Mouse (Mus musculus) gastrocnemius, postnatal 25 days (tissue): ENCODE measurements at regions not wholly inside any gene's neighbourhood (a gene's known extent, or its start where the extent isn't known, plus 50 kb on each side); places are given as distances from the start of the nearest gene placed in this dataset.

Source experiments
- DNase-seq: peaks from one replicate; pipeline ENCODE4 v3.0.0; 2022

DNA sequence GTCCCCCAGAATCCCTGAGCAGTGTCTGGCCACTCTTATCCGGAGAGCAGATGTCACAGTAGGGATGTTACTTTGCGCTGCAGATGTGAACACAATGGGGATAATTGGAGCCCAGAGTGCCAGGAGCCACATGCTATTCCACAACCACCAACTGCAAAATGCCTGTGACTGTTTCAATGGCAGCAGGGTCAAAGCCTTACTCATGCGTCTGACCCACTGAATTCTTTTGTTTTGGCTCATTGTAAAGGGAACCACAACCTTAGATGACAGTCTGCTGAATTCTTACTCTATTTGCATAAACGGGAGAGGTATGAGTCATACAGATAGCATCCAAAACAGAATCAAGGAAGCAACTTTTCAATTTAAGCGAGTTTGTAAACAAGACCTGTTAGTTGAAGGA, 276.8 kb upstream of the Pkn2 start:
- DNase-seq = no peak

DNA sequence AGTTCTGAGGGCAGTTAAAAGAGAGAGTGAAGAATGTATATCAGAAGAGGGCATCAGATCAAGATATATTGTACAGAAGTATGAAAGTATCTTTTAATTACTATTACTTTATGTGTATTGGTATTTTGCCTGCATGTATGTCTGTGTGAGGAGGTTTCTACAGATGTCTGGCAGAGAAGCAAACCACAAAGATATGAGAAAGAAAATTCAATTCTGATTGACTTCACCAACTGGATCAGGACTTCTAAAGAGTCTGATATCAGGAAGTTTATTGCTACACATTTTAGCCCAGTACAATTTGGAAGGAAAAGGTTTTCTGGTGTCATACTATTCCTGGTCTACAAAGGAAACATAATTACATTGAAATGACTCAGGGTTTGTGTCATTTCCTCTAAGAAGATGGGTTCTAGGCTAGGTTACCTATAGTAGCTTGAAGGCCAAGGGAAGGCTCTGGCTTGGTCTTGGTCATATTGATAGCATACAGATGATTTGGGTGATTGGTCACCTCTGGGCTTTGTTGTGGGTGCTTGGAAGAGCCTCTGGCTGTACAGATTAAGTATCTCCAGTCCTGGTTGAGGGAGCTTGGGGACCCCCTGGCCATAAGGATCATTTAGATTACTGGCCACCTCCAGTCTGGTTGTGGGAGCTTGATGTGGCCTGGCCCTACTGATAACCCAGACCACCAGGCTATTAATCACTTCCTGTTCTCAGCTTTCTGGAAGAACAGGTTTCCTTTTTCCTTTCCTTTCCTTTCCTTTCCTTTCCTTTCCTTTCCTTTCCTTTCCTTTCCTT, 275.1 kb upstream of the Pkn2 start:
- no peak for DNase-seq

DNA sequence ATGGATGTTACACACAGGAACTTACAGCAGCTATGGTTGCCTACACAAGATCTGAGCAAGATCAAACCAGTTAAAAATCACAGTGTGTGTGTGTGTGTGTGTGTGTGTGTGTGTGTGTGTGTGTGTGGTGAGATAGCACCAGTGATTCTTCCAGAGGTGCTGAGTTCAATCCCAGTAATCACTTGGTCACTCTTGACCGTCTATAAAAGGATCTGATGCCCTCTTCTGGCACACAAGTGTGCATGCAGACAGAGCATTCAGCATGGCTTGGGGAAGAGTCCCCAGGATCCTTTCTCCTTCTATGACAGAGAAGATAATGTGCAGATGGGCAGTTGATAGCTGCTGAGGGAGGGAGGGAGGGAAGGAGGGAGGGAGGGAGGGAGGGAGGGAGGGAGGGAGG, 274.4 kb upstream of the Pkn2 start:
- no peak for DNase-seq

DNA sequence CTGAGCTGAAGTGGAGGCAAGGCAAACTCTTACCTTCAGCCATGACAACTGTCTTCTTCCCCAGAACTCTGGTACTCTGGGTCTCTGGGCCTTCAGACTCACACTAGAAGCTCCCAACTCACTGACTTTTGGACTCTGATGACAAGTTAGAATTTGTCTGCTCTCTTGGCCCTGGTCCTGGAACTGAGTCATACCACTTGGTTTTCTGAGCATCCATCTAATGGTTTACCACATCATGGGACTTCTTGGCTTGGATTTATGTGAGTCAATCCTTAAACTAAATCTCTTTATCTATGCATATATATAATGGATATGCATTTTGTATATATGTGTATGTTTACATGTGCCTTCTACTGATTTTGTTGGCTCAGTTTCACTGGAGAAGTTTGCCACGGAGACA, 273.8 kb upstream of the Pkn2 start:
- DNase-seq = no peak

DNA sequence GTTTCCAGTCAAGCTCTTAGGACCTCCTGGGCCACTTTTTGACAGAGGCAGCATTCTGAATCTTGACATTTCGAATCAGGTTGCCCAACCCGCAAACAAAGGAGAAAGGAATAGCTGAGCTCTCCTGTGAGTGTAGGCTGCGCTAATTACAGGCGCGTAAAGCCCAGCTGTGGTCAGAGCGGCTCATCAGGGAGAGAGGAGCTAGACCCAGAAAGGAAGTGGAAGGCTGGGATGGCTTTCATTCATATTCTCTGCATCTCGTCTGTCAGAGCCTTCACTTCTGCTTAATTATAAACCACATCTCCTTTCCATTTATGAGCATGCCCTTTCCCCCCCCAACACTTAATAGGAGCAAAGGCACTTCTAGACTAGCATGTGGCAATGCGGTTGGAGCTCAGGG, 265.7 kb upstream of the Pkn2 start:
- DNase-seq = no peak

DNA sequence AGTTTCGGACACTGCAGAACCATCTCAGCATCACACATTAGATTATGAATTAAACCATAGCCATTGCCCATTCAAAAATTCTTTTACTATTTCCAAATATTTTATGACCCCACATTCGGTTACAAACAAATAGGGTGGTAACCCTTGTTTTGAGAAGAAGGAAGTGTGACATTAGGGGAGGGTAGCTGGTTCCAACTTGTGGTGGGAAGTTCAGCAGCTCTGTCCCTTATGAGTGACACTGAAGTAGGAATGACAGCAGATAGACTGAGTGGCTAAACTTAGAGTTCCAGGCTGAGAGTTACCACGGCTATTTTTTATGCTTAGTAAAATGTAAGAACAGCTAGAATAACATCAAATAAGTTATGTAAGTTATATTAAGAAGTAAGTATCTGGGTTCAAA, 257.1 kb upstream of the Pkn2 start:
- no peak for DNase-seq

DNA sequence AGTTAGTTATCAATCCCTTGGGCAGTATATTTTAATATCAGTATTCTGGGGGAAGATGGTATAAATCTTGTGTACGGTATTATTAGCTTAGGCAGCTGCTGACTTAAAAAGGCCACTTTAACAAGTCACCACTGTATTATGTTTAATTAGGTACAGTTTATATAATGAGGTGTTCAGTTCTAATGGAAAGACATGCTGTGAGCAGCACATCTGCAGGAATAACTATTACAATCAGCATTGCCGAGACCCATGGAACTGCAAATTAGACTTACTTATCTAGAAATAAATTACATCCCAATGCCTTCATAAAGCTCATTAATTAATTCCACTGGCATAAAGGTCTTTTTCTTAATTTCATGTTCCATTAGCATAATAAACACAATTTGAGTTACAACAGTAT, 252.7 kb upstream of the Pkn2 start:
- DNase-seq = no peak

DNA sequence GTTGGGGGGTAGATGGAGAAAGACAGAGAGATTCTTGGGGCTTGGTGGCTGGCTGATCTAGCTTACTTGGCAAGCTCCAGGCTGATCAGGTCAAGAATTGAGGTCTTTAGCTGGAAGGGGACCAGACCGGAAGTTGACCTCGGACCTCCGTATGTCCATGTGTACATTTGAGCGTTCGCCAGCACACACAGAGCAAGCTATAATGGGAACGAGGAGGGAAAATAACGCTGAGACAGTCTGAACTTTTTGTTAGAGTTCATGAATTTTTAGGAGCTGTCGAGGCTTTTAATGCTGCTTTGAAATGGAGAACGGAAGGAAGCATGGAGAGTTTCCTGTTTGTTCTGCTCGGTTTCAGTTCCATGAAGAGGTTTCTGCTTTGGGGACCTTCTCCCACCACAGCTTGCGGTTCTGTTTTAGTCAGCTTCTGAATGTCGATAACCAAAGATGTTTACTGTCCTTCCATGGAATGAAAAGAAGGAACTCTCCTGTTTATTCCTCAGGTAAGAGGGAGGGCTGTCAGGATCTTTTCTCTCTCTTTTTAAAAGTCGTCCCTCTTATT, 226.0 kb upstream of the Pkn2 start:
- DNase-seq = no peak

DNA sequence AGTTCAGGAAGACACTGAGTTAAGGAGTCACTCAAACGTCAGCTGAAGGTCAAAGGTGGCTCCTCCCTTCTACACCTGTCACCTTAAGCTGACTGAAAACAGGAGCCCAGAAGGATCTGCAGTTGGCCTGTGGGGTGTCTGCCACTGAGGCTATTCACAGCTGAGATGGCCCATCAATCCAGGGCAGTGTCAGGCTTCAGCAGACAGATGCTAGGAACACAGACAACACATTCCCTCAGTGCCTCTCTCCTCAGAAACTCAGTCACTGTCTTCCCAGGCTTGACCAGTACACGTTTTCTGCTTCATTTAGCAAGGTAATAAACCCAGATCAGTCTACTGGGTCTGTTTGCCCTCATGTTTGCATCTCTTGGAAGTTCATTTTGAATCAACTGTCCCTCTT, 222.9 kb upstream of the Pkn2 start:
- no peak for DNase-seq

DNA sequence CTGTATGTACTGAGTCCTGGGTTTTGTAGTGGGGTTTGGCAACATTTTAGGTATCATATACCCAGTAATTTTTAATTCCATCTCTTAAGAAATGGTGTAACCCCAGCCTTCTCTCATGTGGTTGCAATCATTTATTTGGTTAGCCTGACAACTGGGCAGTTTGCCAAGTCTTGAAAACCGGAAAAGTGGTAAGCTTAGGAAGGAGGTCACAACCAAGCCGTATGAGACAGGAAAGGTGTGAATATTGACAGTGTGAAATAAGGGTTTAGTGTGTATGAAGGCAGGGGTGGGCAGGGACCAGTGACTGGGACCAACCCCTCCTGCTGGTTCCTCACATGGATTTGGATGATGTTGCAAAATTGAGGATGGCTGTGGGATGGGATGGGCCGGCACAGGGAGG, 221.5 kb upstream of the Pkn2 start:
- DNase-seq = no peak

DNA sequence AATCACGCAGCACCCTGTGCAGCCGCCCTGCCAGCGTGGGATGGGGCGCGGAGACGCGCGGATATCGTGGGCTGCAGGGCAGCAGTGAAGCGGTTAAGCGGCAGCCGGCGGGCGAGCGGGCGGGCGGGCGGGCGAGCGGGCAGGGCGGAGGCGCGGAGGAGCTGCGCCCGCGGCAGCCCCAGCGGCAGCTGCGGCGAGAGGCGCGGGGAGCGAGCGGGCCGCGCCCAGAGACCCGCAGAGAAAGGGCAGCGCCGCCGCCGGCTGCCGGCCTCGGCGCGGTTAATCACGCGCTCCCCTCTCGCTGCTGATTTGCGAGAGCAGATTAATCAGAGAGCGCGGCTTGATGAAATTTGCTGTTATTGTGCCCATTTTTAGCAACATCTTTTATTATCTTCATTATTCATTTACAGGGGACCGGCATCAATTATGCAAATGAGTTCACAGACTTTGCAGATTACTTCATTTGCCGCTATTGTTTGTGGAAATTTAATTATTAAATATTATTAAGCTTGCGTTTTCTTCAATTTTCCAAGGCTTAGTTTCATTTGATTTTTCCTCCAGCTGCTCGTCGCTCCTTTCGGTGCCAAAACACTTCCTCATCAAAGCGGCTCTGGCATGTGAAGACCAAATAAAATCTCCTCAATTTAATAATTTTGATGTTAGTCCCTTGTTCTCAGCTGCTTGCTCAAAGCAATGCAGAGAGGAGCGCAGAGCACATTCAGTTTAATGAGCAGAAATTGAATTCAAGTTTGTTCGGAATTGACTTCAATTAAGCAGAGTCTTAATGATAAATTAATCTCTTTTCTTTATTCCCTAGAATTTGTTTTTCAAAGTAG, 219.2 kb upstream of the Pkn2 start:
- no peak for DNase-seq

DNA sequence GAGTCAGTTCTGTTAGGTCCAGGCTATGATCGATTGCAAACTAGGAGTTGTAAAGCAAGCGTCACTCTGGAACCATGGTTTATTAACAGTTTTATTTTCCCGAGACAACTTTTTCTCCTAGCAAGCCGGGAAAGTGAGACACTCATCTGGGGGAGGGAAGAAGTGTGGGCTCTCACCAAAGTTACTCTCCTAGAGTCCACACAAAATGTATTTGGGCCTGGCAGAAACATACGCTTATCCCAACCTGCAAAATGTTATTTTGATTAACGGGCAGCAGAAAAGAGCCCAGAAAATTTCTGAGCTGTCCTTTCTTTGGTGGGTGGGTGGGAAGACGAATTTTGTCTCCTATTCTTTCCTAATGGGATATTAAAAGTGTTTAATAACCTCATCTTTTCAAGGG, 218.4 kb upstream of the Pkn2 start:
- DNase-seq = no peak

DNA sequence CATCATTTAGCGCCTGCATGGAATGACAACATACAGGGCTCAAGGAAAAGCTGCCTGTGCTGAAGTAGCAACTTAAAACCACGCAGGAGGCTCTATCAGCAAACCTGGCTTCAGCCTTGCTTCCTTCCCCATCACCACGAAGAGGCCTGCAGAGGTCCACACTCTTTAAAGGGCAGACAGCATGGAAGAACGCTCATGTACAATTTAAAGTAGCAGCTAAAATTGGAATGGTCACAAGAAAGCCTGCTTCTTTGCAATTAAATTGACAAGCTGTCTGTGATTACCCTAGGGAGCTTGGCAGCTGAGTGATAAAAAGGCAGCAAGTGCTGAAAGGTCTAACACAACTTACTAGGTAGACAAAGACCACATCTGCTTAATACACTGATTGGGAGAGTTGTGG, 210.4 kb upstream of the Pkn2 start:
- DNase-seq = no peak

DNA sequence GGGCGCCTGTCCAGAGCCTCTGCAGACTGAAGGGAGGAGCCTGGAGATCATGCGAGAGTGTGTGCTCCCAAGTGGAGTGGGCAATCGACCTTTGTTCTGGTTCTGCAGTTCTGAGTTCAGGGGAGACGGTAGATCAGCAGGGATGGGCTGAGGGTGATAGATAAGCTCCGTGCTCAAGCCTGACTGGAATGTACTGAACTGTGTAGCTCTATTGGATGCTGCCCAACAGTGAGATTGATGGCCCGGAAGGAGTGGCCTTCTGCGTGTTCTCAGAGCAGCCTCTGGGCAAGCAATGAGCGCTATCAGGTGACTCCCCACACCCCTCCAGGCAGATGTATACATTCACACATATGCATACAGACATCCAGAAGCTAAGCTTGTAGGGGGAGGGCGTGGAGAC, 209.1 kb upstream of the Pkn2 start:
- DNase-seq = no peak

DNA sequence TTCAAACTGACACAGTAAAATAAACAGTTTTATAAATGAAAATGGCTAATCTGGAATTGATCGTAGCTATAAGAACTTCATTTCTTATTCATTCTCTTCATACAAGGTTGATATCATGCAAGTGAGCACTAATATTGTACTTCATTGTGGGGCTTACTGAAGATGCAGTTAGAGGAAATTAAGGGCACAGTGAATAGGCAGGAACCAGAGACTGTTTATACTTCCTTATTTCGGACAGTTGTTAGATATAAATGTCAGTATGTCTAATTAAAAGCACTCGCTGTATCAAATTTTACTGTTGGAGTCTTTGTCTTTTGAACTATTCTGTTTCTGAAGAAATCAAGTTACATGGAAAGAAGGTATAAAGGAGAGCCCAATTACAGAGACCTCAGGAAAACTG, 208.5 kb upstream of the Pkn2 start:
- DNase-seq = no peak

DNA sequence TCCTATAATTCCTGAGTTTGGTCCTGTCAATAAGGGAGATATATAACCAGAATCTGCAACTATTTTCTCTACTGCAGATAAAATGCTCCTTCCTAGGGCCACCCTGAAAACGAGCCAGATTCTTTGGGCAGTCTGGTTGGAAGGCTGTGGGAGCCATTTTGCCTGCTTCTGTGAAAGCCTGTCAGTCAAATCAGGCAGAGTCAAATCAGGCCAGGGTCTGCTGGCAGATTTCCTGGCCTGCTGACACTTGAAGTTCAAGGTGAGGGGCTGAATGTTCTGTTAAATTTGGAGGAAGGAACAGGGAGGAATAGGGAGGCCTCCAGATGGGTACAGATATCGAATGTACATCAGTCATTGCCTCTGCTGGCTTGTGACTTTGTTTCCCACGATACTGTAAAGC, 206.0 kb upstream of the Pkn2 start:
- DNase-seq = no peak

DNA sequence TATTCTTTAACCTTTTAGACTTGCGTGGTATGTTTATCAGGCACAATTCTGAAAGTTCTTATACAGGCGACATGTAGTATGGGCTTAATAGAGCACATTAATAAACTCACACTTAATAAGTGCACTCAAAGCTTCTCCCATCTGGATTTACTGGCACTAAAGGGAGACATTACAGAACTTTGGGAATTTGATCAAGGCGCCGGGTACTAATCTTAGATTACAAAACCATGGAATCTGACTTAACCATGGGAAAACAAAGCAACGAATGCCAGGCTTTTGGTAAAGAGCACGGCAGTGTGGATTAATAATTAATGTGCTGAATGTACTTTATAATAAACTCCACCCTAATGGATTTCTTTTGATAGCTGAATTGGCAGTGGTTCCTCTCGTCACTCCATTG, 196.5 kb upstream of the Pkn2 start:
- no peak for DNase-seq

DNA sequence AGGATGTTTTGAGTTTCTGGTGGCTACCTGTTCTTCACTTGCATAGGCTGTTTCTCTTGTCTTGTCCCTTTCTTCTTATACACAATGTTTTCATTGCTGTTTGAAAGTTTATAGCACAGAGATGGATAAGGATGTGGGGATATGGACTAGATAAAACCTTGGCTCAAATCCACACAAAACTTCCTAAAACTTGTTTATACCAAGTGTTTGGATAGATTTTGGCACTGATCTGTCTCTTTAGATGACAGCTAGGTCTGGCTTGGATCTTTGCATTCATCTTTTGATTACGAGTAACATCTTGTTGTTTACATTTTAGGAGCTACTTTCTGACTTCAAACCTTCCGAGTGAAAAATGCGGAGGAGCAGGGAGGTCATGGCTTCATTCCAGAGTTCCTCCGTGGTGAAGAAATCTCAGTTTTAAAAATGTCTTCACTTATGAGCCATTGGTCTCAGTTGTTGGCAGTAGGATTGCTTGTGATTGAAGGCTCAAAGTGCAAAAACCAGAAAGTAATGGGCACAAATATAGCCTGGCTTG, 190.1 kb upstream of the Pkn2 start:
- DNase-seq = no peak

DNA sequence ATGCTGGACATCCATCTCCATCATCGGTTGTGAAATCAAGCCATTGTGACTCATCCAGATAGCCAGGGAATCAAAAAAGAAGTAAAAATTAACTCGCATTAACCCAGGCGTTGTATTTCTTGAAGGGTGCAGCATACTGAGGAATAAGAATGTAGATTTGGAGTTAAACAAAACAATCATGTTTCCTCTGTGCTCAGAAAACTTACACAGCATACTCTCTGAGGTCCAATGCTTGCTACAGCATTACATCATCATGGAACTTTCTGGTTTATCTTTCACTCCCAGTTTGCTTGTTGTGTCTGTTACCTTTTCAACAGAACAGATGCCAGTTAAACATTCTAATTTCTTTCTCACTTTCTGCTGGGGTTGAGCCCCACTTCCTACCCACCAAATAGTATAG, 173.1 kb upstream of the Pkn2 start:
- no peak for DNase-seq

DNA sequence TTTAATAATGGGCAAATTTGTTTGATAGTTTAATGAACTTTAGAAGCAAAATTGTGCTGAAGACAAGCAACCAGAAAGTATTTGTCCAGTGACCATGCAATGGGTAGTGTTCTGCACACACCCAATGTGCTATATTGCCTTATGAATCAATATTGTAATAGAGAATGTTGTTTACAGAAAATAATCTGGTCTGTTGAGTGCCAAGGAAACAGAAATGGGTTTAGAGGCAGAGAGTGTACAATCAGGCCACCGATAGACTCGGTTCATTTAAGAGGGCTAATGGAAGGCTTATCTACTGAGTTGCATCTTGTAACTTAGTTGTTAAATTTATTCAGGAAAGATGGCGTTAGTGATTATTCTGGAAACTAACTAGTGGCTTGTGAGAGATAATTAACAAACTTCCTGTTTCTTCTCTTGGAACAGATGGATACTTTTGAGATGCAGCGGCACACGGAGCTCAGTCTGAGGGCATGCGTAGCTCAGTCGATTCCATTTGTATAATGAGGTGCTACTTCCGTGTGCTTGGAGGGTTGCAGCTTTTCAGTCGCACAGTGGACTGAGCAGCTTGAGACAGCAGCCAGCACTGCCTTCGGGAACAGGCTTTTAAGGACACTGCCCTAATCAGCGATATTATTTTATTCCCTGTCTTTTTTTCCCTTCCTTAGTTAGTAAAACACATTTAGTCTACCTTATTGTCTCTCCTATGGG, 171.6 kb upstream of the Pkn2 start:
- DNase-seq = no peak

DNA sequence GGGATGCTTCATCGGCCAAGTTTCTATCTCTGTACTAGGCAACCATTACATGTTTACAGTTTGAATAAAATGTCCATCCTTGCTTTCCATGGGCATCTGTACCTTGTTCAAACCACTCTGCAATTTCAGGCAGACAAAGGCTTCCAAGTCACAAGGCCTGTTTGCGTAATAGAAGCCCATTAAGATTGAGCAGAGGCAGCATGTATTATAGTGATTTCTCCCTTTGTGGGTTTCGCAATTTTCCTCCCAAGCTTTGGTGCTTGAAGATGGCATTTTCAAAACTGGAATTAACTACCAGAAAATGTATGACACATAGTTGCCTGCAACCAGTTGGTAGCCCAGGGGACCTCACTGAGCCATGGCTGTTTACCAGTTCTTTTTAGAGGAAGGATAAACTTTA, 158.9 kb upstream of the Pkn2 start:
- no peak for DNase-seq

DNA sequence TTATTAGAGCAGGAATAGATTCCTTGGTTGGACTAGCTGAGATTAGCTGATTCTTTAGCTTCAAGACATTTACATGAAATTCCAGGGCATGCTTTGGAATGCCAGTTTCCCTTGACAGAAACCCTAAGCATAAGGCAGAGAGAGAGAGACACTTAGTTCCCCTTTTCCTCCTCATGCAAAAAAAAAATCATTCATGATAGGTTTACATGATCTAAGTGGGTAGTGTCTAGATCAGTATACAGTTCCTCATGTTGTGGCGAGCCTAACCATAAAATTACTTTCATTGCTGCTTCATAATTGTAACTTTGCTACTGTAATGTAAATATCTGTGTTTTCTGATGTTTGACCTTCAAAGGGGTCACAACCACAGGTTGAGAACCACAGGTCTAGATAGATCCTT, 154.3 kb upstream of the Pkn2 start:
- DNase-seq = no peak

DNA sequence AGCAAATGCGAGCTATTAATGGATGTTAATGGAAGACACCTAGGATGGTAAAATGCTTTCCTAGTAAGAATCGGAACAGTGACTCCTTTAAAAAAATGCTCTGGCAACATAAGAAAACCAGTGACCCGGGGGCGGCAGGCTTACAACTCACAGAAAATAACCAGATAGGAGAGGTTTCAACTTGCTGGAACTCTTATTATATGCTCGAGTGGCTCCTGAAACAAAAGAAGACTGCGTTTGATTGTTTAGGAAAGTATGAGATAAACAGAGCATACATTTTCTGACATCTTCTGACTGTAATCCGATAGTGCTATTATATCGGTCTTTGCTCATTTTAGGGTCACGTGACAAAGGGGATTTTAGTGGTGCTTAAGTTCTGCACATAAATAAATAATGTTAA, 152.8 kb upstream of the Pkn2 start:
- no peak for DNase-seq
